Mouse (Mus musculus) left cerebral cortex, adult 8-10 months (tissue): ENCODE data around the gene Exoc4. TPM values are rescaled to one million over a fixed set of nuclear protein-coding genes. Genes with fewer than 3 reads are reported as not detected.

Experiments used
- DNase-seq, 2 experiments: peaks; one replicate each; pipeline ENCODE4 v3.0.0; 2022; ENCODE audit warnings: low spot score in 2 of 2
- total RNA-seq, 4 experiments: library from RNA; stranded (reverse); gene quantifications; 2 replicates each; pipeline ENCODE4 v1.2.4; 2022

Exoc4 gene
- total RNA-seq, 4 experiments from 2014 or later = 76.3 to 80.9 (median 78.7) TPM

GRCm38 (mm10) chr6:33836048-33836780, 587.3 kb downstream of the Exoc4 start:
- no peak for DNase-seq

- DNase-seq = no peak
These were observed 594.0 kb downstream of the Exoc4 start for GRCm38 (mm10) chr6:33842901-33843300.

GRCm38 (mm10) chr6:33859049-33859448, 610.2 kb downstream of the Exoc4 start:
- no peak for DNase-seq

- no peak for DNase-seq
These were observed 616.9 kb downstream of the Exoc4 start for GRCm38 (mm10) chr6:33865752-33866151.

- DNase-seq = no peak
These were observed 618.2 kb downstream of the Exoc4 start for GRCm38 (mm10) chr6:33866901-33867580.

GRCm38 (mm10) chr6:33869251-33869650, 620.4 kb downstream of the Exoc4 start:
- no peak for DNase-seq

- DNase-seq = no peak
These were observed 621.7 kb downstream of the Exoc4 start for GRCm38 (mm10) chr6:33870468-33871142.

GRCm38 (mm10) chr6:33871286-33871685, 622.4 kb downstream of the Exoc4 start:
- DNase-seq = no peak

- no peak for DNase-seq
These were observed 623.3 kb downstream of the Exoc4 start for GRCm38 (mm10) chr6:33872192-33872591.

- DNase-seq = no peak
These were observed 624.1 kb downstream of the Exoc4 start for GRCm38 (mm10) chr6:33873000-33873399.

- DNase-seq = no peak
These were observed 625.6 kb downstream of the Exoc4 start for GRCm38 (mm10) chr6:33874291-33875014.

GRCm38 (mm10) chr6:33884141-33884683, 635.3 kb downstream of the Exoc4 start:
- no peak for DNase-seq

GRCm38 (mm10) chr6:33886941-33887340, 638.1 kb downstream of the Exoc4 start:
- peak in 1 of 2 experiments; percentile 25 for DNase-seq

- DNase-seq = no peak
These were observed 642.0 kb downstream of the Exoc4 start for GRCm38 (mm10) chr6:33890926-33891325.

GRCm38 (mm10) chr6:33892142-33892541, 643.3 kb downstream of the Exoc4 start:
- DNase-seq = no peak

- DNase-seq = no peak
These were observed 651.1 kb downstream of the Exoc4 start for GRCm38 (mm10) chr6:33899973-33900372.

- DNase-seq = no peak
These were observed 651.7 kb downstream of the Exoc4 start for GRCm38 (mm10) chr6:33900615-33901014.

GRCm38 (mm10) chr6:33905099-33905498, 656.2 kb downstream of the Exoc4 start:
- DNase-seq = no peak

GRCm38 (mm10) chr6:33910671-33911070, 661.8 kb downstream of the Exoc4 start:
- no peak for DNase-seq

- no peak for DNase-seq
These were observed 664.2 kb downstream of the Exoc4 start for GRCm38 (mm10) chr6:33913072-33913471.

GRCm38 (mm10) chr6:33913486-33913885, 664.6 kb downstream of the Exoc4 start:
- no peak for DNase-seq
